8 mouse cellular contexts compared by ENCODE assay signal in genomic region chr13:107469491-107470276, GRCm38 (mm10).
DNase-seq lines count a peak whose midpoint lies in the region; ATAC-seq and TF ChIP-seq lines count a peak whose summit lies in the region.

No protein-coding gene starts in this region.

- TF ChIP-seq POLR2A in cortical plate, adult 2 months (IDR thresholded peaks at IDR 0.05; ENCODE audit: extremely low read depth, insufficient read depth, low read length) = no peak

- H3K27ac ChIP-seq in cortical plate, adult 2 months (ENCODE audit: insufficient read depth, low read length) = no peak overlapping the region
- peak overlapping the region; percentile 29; the same call in 1 of the 2 replicates for H3K27ac ChIP-seq in heart, embryonic 10.5 days
- 0 out of 2 replicates have a peak overlapping the region, but pooled peaks have one; percentile 64 for H3K27ac ChIP-seq in stomach, embryonic 15.5 days

- peak; percentile 80 for ATAC-seq in stomach, embryonic 15.5 days (ENCODE audit: insufficient read depth, low FRiP score, low read depth)

- TF ChIP-seq CTCF in cortical plate, adult 2 months (IDR thresholded peaks at IDR 0.05; ENCODE audit: extremely low read depth, insufficient read depth, low read length) = no peak

- intact Hi-C loops in gastrocnemius, postnatal 36 days (cut with DNase I) = loop anchor here (10.0 kb wide), 1 partner anchor 575 kb away; the partner anchor contains the start of gene Smim15

- H3K36me3 ChIP-seq in heart, embryonic 10.5 days = no peaks in the 10 kb centered on the region
- H3K36me3 ChIP-seq in stomach, embryonic 15.5 days = no peaks in the 10 kb centered on the region

- peak overlapping the region; percentile 10; the same call in 1 of the 2 replicates for H3K4me3 ChIP-seq in cortical plate, adult 2 months (ENCODE audit: insufficient read depth, low read length)
- peak overlapping the region; percentile 46 for H3K4me3 ChIP-seq in heart, embryonic 10.5 days
- H3K4me3 ChIP-seq in stomach, embryonic 15.5 days (replicated peaks) = peak overlapping the region; percentile 32

- H3K4me2 ChIP-seq in stomach, embryonic 15.5 days = peak overlapping the region; percentile 64

- peak; percentile 15 for DNase-seq in gastrocnemius, postnatal 10 days
- no peak for DNase-seq in gastrocnemius, postnatal 36 days
- no peak for DNase-seq in heart, embryonic 10.5 days (ENCODE audit: low spot score)
- peak; percentile 84 for DNase-seq in kidney, adult 9 months
- DNase-seq in lung, postnatal 10 days = peak; percentile 80
- no peak for DNase-seq in left cerebral cortex, adult 8-10 months (ENCODE audit: low spot score in 2 of 2)

- 0 out of 2 replicates have a peak, but pooled peaks cover 6% of the 10 kb centered on the region for H3K27me3 ChIP-seq in heart, embryonic 10.5 days (ENCODE audit: insufficient read depth, poor library complexity, severe bottlenecking)
- no peaks in the 10 kb centered on the region for H3K27me3 ChIP-seq in stomach, embryonic 15.5 days (replicated peaks)

- H3K4me1 ChIP-seq in cortical plate, adult 2 months (ENCODE audit: control insufficient read depth, insufficient read depth, low read length) = no peaks in the 10 kb centered on the region; the same call in 1 of the 2 replicates
- H3K4me1 ChIP-seq in heart, embryonic 10.5 days = peaks cover 20% of the 10 kb centered on the region
- H3K4me1 ChIP-seq in stomach, embryonic 15.5 days = peaks cover 9% of the 10 kb centered on the region; the same call in 1 of the 2 replicates

- no peak overlapping the region for H3K9ac ChIP-seq in stomach, embryonic 15.5 days

- 3% methylated on average over 13 of the region's 13 CpGs for WGBS in heart, embryonic 10.5 days
- WGBS in stomach, embryonic 15.5 days = 2% methylated on average over 13 of the region's 13 CpGs

- no peaks in the 10 kb centered on the region for H3K9me3 ChIP-seq in heart, embryonic 10.5 days
- no peaks in the 10 kb centered on the region for H3K9me3 ChIP-seq in stomach, embryonic 15.5 days

Comparison
In these comparisons a context has a peak if more than half of its experiments do, and no peak if none do; other contexts are left out.
1. DNase-seq: peak in gastrocnemius, postnatal 10 days (single experiment), kidney, adult 9 months (single experiment) and lung, postnatal 10 days (single experiment); none in gastrocnemius, postnatal 36 days (0 of 2), heart, embryonic 10.5 days (single experiment) and left cerebral cortex, adult 8-10 months (0 of 2).
2. Peak in every context shown above with its lines, with median percentiles within 50 percentile points of each other: H3K4me3 ChIP-seq.